Mouse (Mus musculus) layer of hippocampus, adult 2 months (tissue): ENCODE data around the gene Mtm1. TPM values are rescaled to one million over a fixed set of nuclear protein-coding genes. Genes with fewer than 3 reads are reported as not detected.
A peak's percentile ranks its signal among the peaks of the same experiment; 100 is the strongest.

Experiments used
- DNase-seq, 2 experiments: peaks; one replicate each; pipeline ENCODE4 v3.0.0; 2022; ENCODE audit warnings: low spot score in 2 of 2
- H3K27ac ChIP-seq: fragments of 200-600 bp; 2 replicates; pipeline ENCODE4 v1.8.1; 2022
- H3K4me3 ChIP-seq: fragments of 200-600 bp; 2 replicates; pipeline ENCODE4 v1.8.1; 2022; ENCODE audit warnings: mild to moderate bottlenecking
- CTCF ChIP-seq: fragments of 200-600 bp; conservative IDR thresholded peaks from 2 replicates; pipeline ENCODE4 v1.8.1; 2022; ENCODE audit warnings: antibody characterized with exemption, mild to moderate bottlenecking, moderate library complexity
- total RNA-seq, 2 experiments: library from RNA; stranded (reverse); gene quantifications; 2 replicates each; pipeline ENCODE4 v1.2.3; 2021

Mtm1 gene
- total RNA-seq, 2 experiments from 2014 or later: 7.3 to 8.0 TPM

GRCm38 (mm10) chrX:71222648-71223408 is 12.3 kb downstream of the Mtm1 start:
- no peak for TF ChIP-seq CTCF
- no peak for DNase-seq
- Histone ChIP-seq H3K4me3 (no peak overlapping the region), H3K27ac (no peak overlapping the region)

GRCm38 (mm10) chrX:71226881-71227280 is 16.3 kb downstream of the Mtm1 start:
- H3K27ac ChIP-seq: no peak overlapping the region
- H3K4me3 ChIP-seq: no peak overlapping the region
- TF ChIP-seq CTCF: no peak
- DNase-seq: no peak

GRCm38 (mm10) chrX:71228200-71228599 is 17.6 kb downstream of the Mtm1 start:
- Histone ChIP-seq H3K4me3 (no peak overlapping the region), H3K27ac (no peak overlapping the region)
- no peak for DNase-seq
- TF ChIP-seq CTCF: no peak

GRCm38 (mm10) chrX:71230847-71231246 is 20.3 kb downstream of the Mtm1 start:
- no peak for TF ChIP-seq CTCF
- H3K4me3 ChIP-seq: no peak overlapping the region
- no peak for DNase-seq
- H3K27ac ChIP-seq: no peak overlapping the region

GRCm38 (mm10) chrX:71256422-71256821 is 45.9 kb downstream of the Mtm1 start:
- no peak overlapping the region for H3K4me3 ChIP-seq
- TF ChIP-seq CTCF: no peak
- no peak overlapping the region for H3K27ac ChIP-seq
- no peak for DNase-seq

- no peak overlapping the region for H3K4me3 ChIP-seq
- H3K27ac ChIP-seq: no peak overlapping the region
- no peak for DNase-seq
- TF ChIP-seq CTCF: no peak
These were observed 50.3 kb downstream of the Mtm1 start for GRCm38 (mm10) chrX:71260857-71261256.

- no peak for DNase-seq
- TF ChIP-seq CTCF: no peak
- Histone ChIP-seq H3K27ac (no peak overlapping the region), H3K4me3 (no peak overlapping the region)
These were observed 53.7 kb downstream of the Mtm1 start for GRCm38 (mm10) chrX:71264316-71264715.

GRCm38 (mm10) chrX:71268972-71269371 is 58.4 kb downstream of the Mtm1 start:
- TF ChIP-seq CTCF: no peak
- peak; percentile 23 to 49 for DNase-seq
- H3K27ac ChIP-seq: peak overlapping the region; percentile 18; the same call in 1 of the 2 replicates
- no peak overlapping the region for H3K4me3 ChIP-seq

GRCm38 (mm10) chrX:71274150-71274549 is 63.6 kb downstream of the Mtm1 start:
- Histone ChIP-seq H3K4me3 (no peak overlapping the region), H3K27ac (no peak overlapping the region)
- DNase-seq: no peak
- TF ChIP-seq CTCF: no peak

- TF ChIP-seq CTCF: no peak
- DNase-seq: no peak
- Histone ChIP-seq H3K4me3 (no peak overlapping the region), H3K27ac (no peak overlapping the region)
These were observed 74.9 kb downstream of the Mtm1 start for GRCm38 (mm10) chrX:71285473-71285872.

GRCm38 (mm10) chrX:71287088-71287487 is 76.5 kb downstream of the Mtm1 start:
- Histone ChIP-seq H3K27ac (no peak overlapping the region), H3K4me3 (no peak overlapping the region)
- DNase-seq: no peak
- no peak for TF ChIP-seq CTCF

- no peak overlapping the region for H3K4me3 ChIP-seq
- no peak overlapping the region for H3K27ac ChIP-seq
- no peak for TF ChIP-seq CTCF
- no peak for DNase-seq
These were observed 83.6 kb downstream of the Mtm1 start for GRCm38 (mm10) chrX:71294191-71294590.

- no peak for DNase-seq
- no peak for TF ChIP-seq CTCF
- Histone ChIP-seq H3K27ac (no peak overlapping the region), H3K4me3 (no peak overlapping the region)
These were observed 85.4 kb downstream of the Mtm1 start for GRCm38 (mm10) chrX:71296005-71296404.

- TF ChIP-seq CTCF: no peak
- DNase-seq: no peak
- Histone ChIP-seq H3K27ac (no peak overlapping the region), H3K4me3 (no peak overlapping the region)
These were observed 91.6 kb downstream of the Mtm1 start for GRCm38 (mm10) chrX:71302148-71302547.
